Mouse (Mus musculus) induced T-regulatory cell, adult 2 months (primary cell): ENCODE data around the gene Allc.

Source experiments
- DNase-seq: peaks from one replicate; pipeline ENCODE4 v3.0.0-alpha.2; 2012; ENCODE audit warnings: low read depth

The Allc gene

DNA sequence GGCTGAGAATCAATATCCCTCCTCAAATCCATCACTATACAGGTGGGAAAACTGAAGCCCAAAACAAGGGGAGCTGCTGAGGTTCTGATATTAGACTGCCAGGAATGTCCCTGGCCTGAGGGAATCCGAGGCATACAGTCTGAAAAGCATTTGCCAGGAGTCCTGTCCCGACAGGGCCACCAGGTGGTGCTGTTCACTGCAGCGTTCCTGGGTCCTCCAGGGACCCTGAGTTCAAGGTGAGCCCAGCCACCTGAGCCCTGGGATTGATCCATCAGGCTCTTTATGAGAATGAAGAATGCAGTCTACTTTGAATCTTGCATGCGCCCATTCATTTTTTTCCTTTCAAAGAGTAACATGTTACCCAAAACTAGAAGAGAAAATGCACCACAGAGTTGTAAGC, 3.2 kb downstream of the Allc start:
- DNase-seq = peak; percentile 7

DNA sequence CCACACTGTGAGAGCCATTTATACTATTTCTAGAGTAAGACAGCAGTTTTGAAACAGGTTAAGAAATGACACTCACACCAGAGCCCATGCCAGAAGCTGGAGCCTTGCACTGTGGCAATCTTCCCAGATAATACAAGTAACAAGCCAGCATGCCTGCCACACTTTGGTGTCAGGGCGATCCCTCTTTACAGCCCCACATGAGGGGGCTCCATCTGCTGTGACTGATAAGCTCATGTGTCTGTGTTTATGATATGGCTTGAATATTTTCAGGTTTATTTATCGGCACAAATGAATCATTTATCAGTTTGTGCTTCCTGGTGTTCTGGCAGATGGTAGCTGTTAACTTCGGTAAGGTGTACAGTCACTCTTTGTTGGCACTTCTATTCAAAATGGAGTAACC, 4.2 kb downstream of the Allc start:
- no peak for DNase-seq

DNA sequence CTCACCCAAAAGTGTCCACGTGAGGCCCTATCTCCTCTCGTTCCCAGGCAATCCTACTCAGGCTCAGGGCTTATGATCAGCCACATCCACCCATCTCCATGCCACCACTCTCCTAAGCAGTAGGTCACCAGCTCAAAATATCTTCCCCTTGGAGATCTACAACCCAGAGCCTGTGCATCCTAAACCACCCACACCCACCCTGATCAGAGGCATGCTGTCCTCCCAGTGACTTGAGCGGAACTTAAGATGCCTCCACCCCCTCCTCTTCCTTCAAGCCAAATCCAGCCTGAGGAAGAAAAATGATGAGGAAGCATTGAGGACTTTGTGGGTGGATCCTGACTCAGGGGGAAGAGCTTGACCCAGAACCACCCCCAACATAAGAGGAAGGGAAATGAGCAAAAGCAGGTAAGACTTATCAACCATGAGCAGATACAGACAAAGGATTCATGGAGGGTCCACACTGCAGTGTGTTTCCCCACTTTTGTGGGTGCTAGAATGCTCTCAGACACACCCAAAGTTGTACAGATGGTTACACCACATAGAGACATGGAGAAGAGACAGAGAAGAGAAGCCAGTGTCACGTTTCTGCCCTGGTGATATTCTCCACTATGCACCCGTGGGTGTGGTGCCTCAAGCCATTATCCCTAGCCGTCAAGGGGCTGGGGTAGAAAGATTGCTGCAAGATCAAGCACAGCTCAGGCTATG, 6.8 kb downstream of the Allc start:
- no peak for DNase-seq

DNA sequence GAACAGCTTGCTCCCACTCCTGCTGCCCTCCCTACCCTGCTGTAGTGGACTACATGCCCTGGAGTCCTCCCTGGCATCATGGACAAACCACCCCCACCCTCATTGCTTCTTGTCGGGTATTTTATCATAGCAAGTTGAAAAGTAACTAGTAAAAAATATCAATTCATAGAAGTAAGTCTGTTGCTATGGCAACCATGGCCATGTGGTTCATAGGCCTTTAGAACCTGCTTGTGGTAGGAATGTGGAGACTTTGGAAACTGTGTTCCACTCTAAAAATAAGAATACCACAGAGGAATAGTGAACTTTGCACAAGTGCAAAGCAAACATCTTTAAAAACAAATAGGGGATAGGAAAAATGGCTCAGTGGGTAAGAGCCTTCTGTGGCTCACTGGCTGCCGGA, 10.1 kb downstream of the Allc start:
- no peak for DNase-seq

DNA sequence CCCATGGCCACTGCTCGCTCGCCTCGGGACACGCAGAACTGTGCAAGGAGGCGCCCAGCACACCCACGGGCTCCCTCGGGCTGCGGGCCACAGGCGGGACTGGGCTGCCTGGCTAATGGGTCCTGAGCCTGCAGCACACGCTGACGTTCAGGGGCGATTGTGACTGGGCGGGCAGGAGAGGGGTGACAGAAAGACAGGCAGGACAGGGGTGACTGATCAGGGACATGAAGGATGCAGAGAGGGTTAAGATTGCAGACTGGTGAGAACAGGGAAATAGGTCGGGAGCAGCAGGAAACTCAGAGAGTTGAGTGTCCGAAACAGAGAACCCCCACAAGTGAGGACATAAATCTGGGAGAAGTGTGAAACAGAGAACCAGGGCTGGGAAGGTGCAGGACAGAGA, 30.0 kb downstream of the Allc start, which contains the start of gene Dcdc2c:
TSS of gene Dcdc2c (minus strand) at position 101 of the 400 bp plus-strand sequence.
- no peak for DNase-seq

DNA sequence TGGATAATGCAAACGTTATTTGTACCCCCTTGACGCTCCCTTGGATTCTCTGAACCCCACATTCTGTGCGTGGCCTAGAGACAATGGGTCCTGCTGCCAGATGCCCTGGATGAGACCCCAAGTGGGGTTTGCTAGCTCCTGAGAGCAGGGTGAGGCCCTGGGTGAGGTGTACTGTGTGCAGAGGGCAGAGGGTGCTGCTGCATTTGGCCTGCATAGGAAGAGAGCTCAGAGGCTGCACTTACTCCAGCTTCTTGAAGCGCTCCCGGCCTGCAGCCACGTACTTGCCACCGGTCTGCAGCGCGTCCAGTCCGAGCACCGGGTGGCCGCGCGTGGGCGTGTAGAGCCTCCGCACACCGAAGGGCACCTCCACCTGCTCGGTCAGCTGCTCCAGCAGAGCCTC, 30.5 kb downstream of the Allc start:
- no peak for DNase-seq

DNA sequence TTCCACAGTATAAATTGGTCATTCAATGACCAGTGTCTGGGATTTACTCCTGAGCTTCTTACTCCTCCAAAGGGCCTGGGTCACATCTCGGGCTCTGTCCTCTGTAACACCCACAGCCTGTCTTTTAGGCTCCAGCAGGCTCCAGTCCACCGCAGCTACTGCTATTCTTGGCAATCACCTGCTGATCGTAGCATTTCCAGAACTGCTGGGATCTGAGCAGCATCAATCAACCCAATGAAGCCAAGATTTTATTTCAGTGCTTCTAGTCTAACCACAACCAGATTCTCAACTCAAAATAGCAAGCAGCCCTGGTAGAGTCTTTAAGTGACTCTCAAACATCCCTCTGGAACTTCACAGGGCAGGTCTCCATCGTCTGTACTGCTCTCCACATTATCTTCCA, 33.4 kb downstream of the Allc start:
- DNase-seq = no peak

DNA sequence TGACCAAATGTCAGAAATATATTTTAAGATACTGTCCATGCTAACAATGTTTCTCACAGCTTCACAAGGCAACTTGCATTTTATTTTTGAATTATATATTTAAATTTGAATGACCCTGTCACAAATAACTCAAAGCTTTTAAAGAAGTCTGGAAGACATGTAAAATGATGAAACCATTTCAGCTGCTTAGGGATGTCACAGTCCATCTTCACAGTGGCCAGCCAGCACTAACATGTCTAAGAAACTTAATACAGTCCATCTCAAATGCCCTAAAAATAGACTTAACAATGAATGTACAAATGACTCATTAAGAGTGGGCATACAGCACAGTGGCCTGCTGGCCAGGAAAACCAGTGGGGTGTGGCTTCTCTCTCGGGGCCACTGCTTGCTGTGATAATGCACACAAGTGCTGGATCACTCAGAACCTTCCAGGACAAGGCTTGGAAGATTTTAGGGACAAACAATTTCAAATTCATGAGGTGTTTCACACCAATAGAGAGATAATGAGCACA, 68.0 kb downstream of the Allc start:
- DNase-seq = no peak

DNA sequence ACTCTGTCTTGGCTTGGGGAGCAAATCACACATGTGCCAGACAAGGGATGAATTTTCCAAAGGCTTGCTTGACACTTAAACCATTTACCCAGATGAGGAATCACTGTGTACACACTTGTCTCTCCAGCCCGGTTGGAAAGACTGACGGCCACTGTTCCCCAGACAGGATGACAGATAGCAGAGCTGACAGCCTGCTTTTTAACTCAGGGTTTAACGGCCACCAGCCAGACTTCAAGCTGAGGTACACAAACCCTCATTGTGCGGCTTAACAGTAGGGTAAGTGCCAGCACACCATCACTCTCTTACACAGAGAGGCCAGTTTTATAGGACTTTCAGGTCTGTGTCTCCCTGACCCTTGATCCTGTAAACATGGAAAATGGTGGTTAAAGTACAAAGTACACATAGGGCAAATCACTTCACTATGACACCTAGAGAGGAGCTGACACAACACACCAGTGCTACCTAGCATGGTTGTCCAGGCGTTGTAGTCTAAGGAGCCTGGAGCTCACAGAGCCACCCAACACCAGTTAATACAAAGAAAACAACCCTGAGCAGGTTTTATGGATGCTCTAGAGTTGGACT, 72.5 kb downstream of the Allc start:
- no peak for DNase-seq
